Mouse (Mus musculus) testis, adult 10 weeks (tissue): ENCODE data around the gene Ankfy1. TPM values are rescaled to one million over a fixed set of nuclear protein-coding genes. Genes with fewer than 3 reads are reported as not detected.

Experiments used
- polyA plus RNA-seq: library from polyadenylated mRNA; stranded (reverse); fragments of 350-450 nt; fragmentation: Illumina TruSeq; extraction: RNeasy Lipid Tissue Mini Kit (QIAGEN cat#74804); gene quantifications from one replicate; pipeline ENCODE4 v1.2.3, GENCODE M21; 2014; ENCODE audit warnings: low read depth, low replicate concordance

Ankfy1 gene
- polyA plus RNA-seq = 10.8 TPM

GRCm38 (mm10) chr11:72689551-72690510 lies at the start of gene Ankfy1:
Gene Ankfy1 (plus strand): TSS chr11:72690006.

GRCm38 (mm10) chr11:72795455-72796295 lies 105.9 kb downstream of the Ankfy1 start, which contains the start of the genes Cyb5d2 and Zzef1:
Gene Cyb5d2 (minus strand): TSS chr11:72796142.
Gene Zzef1 (plus strand): TSS chr11:72796226.

Other genes starting within 250 kb of the Ankfy1 start
- gene Mybbp1a, start 248.7 kb upstream of the Ankfy1 start, polyA plus RNA-seq = 13.4 TPM
- 0.57 TPM for gene Spns2, start 200.1 kb upstream of the Ankfy1 start, polyA plus RNA-seq
- gene Spns3, start 139.5 kb upstream of the Ankfy1 start, polyA plus RNA-seq = not detected
- 36.5 TPM for gene Ube2g1, start 82.7 kb upstream of the Ankfy1 start, polyA plus RNA-seq
- gene Cyb5d2, start 106.1 kb downstream of the Ankfy1 start, polyA plus RNA-seq = 16.2 TPM
- gene Zzef1, start 106.2 kb downstream of the Ankfy1 start, polyA plus RNA-seq = 8.2 TPM